Mouse (Mus musculus) left cerebral cortex, postnatal 10 days (tissue): ENCODE measurements around the gene Gsg1l. TPM values are rescaled to one million over a fixed set of nuclear protein-coding genes. Genes with fewer than 3 reads are reported as not detected.

Experiments
- DNase-seq, 2 experiments: peaks; one replicate each; pipeline ENCODE4 v3.0.0; 2021 to 2022; ENCODE audit warnings: low spot score in 2 of 2, mixed read lengths in 1 of 2; ENCODE audit errors: extremely low spot score in 1 of 2
- intact Hi-C: fragments of 180-260 bp; cut with DNase I; formaldehyde crosslinking; loops from one replicate; pipeline ENCODE4 v1.15.1; 2025
- total RNA-seq, 2 experiments: library from RNA; stranded (reverse); gene quantifications; 2 replicates each; pipeline ENCODE4 v1.2.3; 2021

The Gsg1l gene
- total RNA-seq, 2 experiments from 2014 or later = 33.1 to 33.8 TPM

- intact Hi-C loops = no loop called here
- DNase-seq = no peak
These were observed 118.1 kb downstream of the Gsg1l start for GRCm38 (mm10) chr7:125964087-125964607.

- DNase-seq = no peak
- intact Hi-C loops = no loop called here
These were observed 122.7 kb downstream of the Gsg1l start for GRCm38 (mm10) chr7:125959294-125960048.

- intact Hi-C loops = no loop called here
- no peak for DNase-seq
These were observed 123.4 kb downstream of the Gsg1l start for GRCm38 (mm10) chr7:125958856-125959255.

- intact Hi-C loops = no loop called here
- no peak for DNase-seq
These were observed 127.2 kb downstream of the Gsg1l start for GRCm38 (mm10) chr7:125954994-125955393.

- intact Hi-C loops = no loop called here
- no peak for DNase-seq
These were observed 127.8 kb downstream of the Gsg1l start for GRCm38 (mm10) chr7:125954356-125954878.

GRCm38 (mm10) chr7:125953844-125954243, 128.4 kb downstream of the Gsg1l start:
- intact Hi-C loops = no loop called here
- no peak for DNase-seq

- no peak for DNase-seq
- intact Hi-C loops = no loop called here
These were observed 130.3 kb downstream of the Gsg1l start for GRCm38 (mm10) chr7:125951911-125952310.

GRCm38 (mm10) chr7:125948973-125949372, 133.2 kb downstream of the Gsg1l start:
- DNase-seq = no peak
- intact Hi-C loops = no loop called here

- intact Hi-C loops = no loop called here
These were observed 136.3 kb downstream of the Gsg1l start for GRCm38 (mm10) chr7:125945915-125946314.

GRCm38 (mm10) chr7:125944631-125945030, 137.6 kb downstream of the Gsg1l start:
- no peak for DNase-seq
- intact Hi-C loops = no loop called here

More at GRCm38 (mm10) chr7:125945915-125946314, 136.3 kb downstream of the Gsg1l start:
- DNase-seq = no peak

GRCm38 (mm10) chr7:125943511-125943910, 138.7 kb downstream of the Gsg1l start:
- DNase-seq = no peak
- intact Hi-C loops = no loop called here

GRCm38 (mm10) chr7:125942365-125943090, 139.7 kb downstream of the Gsg1l start:
- no peak for DNase-seq
- intact Hi-C loops = no loop called here

- intact Hi-C loops = no loop called here
- no peak for DNase-seq
These were observed 147.9 kb downstream of the Gsg1l start for GRCm38 (mm10) chr7:125934319-125934718.

- intact Hi-C loops = no loop called here
- DNase-seq = no peak
These were observed 148.6 kb downstream of the Gsg1l start for GRCm38 (mm10) chr7:125933356-125934244.

- intact Hi-C loops = no loop called here
These were observed 150.6 kb downstream of the Gsg1l start for GRCm38 (mm10) chr7:125931602-125932001.

GRCm38 (mm10) chr7:125924044-125924443, 158.2 kb downstream of the Gsg1l start:
- intact Hi-C loops = no loop called here
- DNase-seq = no peak

More at GRCm38 (mm10) chr7:125931602-125932001, 150.6 kb downstream of the Gsg1l start:
- no peak for DNase-seq

GRCm38 (mm10) chr7:125920801-125921200, 161.4 kb downstream of the Gsg1l start:
- no peak for DNase-seq

GRCm38 (mm10) chr7:125900386-125901161, 181.6 kb downstream of the Gsg1l start:
- intact Hi-C loops = no loop called here
- no peak for DNase-seq

More at GRCm38 (mm10) chr7:125920801-125921200, 161.4 kb downstream of the Gsg1l start:
- intact Hi-C loops = no loop called here
